14 mouse cellular contexts compared by ENCODE assay signal in the genomic region with DNA sequence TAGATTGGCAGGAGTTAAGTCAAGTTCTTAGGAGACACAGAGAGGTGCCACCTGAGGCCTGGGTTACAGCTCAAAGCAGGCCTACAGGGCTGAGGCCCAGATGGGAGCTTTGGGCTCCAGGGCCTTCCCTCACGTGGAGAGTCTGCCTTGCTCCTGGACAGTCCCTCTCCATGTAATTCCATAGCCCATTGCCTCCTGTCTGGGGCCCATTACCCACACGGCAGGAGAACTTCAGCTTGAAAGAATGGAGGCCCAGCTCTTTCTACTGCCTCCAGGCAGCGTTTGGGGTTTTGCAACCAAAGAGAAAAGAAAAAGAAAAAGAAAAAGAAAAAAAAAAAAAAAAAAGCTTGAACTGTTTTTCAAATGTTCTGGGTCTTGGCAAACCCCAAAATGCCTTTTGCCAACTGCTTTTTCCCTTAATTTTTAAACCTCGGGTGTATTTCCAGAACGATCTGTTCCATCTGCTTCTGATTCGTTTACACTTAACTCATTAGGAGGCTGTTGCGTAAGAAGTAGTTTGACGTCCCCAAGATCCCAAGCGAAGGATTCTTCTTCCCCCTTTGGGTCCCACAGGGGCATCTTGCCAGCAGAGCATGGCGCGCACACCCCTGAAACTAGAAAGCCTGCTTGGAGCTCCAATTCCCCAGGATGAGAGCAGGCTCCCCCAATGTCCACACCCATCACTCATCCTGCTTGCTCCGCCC.
DNase-seq lines count a peak whose midpoint lies in the region; ATAC-seq and TF ChIP-seq lines count a peak whose summit lies in the region.
"Had no signal": no experiment of that assay in that cellular context is flagged by ENCODE, and none has a peak within 500 bp of the region (broad histone marks: within the 10 kb centered on the region; RNA-seq: fewer than 3 reads in every experiment).

No protein-coding gene starts in this region.

- TF ChIP-seq CTCF in left cerebral cortex, adult 2 months (IDR thresholded peaks at IDR 0.05) = no peak

- H3K4me3 ChIP-seq in embryonic facial prominence, embryonic 13.5 days = no peak overlapping the region
- H3K4me3 ChIP-seq in embryonic facial prominence, embryonic 10.5 days = no peak overlapping the region
- no peak overlapping the region for H3K4me3 ChIP-seq in left cerebral cortex, adult 2 months
- H3K4me3 ChIP-seq: hindbrain, embryonic 10.5 days; megakaryocyte, embryonic 14.5 days; myocyte had no signal

- peaks cover 30% of the 10 kb centered on the region for H3K27me3 ChIP-seq in embryonic facial prominence, embryonic 13.5 days
- H3K27me3 ChIP-seq in embryonic facial prominence, embryonic 10.5 days (replicated peaks; ENCODE audit: low read depth, poor library complexity, severe bottlenecking) = peaks cover 49% of the 10 kb centered on the region
- H3K27me3 ChIP-seq: megakaryocyte, embryonic 14.5 days had no signal

- no peaks in the 10 kb centered on the region for H3K36me3 ChIP-seq in embryonic facial prominence, embryonic 13.5 days
- H3K36me3 ChIP-seq in embryonic facial prominence, embryonic 10.5 days (replicated peaks) = no peaks in the 10 kb centered on the region
- H3K36me3 ChIP-seq: hindbrain, embryonic 10.5 days had no signal

- H3K9me3 ChIP-seq in embryonic facial prominence, embryonic 13.5 days = no peaks in the 10 kb centered on the region
- no peaks in the 10 kb centered on the region for H3K9me3 ChIP-seq in embryonic facial prominence, embryonic 10.5 days
- H3K9me3 ChIP-seq: hindbrain, embryonic 10.5 days had no signal

- no peak overlapping the region for H3K4me2 ChIP-seq in embryonic facial prominence, embryonic 13.5 days

- no peak for ATAC-seq in embryonic facial prominence, embryonic 13.5 days (ENCODE audit: insufficient number of reproducible peaks, insufficient read depth, low FRiP score, low TSS enrichment, low read depth)
- ATAC-seq: activated CD4-positive, CD25-positive, alpha-beta regulatory T cell, adult 4 months had no signal

- no peak for DNase-seq in embryonic facial prominence, embryonic 10.5 days (ENCODE audit: low spot score)
- DNase-seq in left cerebral cortex, adult 2 months (ENCODE audit: extremely low spot score in 1 of 2, low spot score in 2 of 2) = no peak
- no peak for DNase-seq in left cerebral cortex, adult 8-10 months (ENCODE audit: low spot score in 2 of 2)
- DNase-seq in heart, postnatal 25 days (ENCODE audit: low spot score) = peak; percentile 35
- peak; percentile 58 for DNase-seq in telencephalon, adult 2 months (ENCODE audit: low read depth, low spot score)
- no peak for DNase-seq in right cerebral cortex, postnatal 36 days (ENCODE audit: low spot score in 2 of 2)
- no peak for DNase-seq in spleen, postnatal 4 days (ENCODE audit: low spot score in 2 of 2)
- DNase-seq: kidney, adult 9 months; liver had no signal

- peaks cover 72% of the 10 kb centered on the region for H3K4me1 ChIP-seq in embryonic facial prominence, embryonic 13.5 days
- H3K4me1 ChIP-seq in embryonic facial prominence, embryonic 10.5 days = peaks cover 72% of the 10 kb centered on the region

- intact Hi-C loops in left cerebral cortex, adult 2 months (cut with DNase I) = no loop called here
- intact Hi-C loops in heart, postnatal 25 days (cut with DNase I) = no loop called here

- no peak overlapping the region for H3K9ac ChIP-seq in embryonic facial prominence, embryonic 13.5 days

- peak overlapping the region; percentile 85 for H3K27ac ChIP-seq in embryonic facial prominence, embryonic 13.5 days
- H3K27ac ChIP-seq in embryonic facial prominence, embryonic 10.5 days (replicated peaks) = no peak overlapping the region
- H3K27ac ChIP-seq in left cerebral cortex, adult 2 months = peak overlapping the region; percentile 58; the same call in 1 of the 2 replicates
- H3K27ac ChIP-seq: hindbrain, embryonic 10.5 days had no signal

- 42% methylated on average over 12 of the region's 12 CpGs for WGBS in embryonic facial prominence, embryonic 13.5 days
- WGBS in embryonic facial prominence, embryonic 10.5 days = 73% methylated on average over 12 of the region's 12 CpGs

Comparison
In these comparisons a context has a peak if more than half of its experiments do, and no peak if none do; other contexts are left out.
1. DNase-seq: peak in heart, postnatal 25 days (single experiment) and telencephalon, adult 2 months (single experiment); none in embryonic facial prominence, embryonic 10.5 days (single experiment), left cerebral cortex, adult 2 months (0 of 2), left cerebral cortex, adult 8-10 months (0 of 2), right cerebral cortex, postnatal 36 days (0 of 2) and spleen, postnatal 4 days (0 of 2).